Mouse (Mus musculus): Measurements from ENCODE around the gene Olfr1354.
"Not testable (repeated sequence)": the region's sequence is repeated elsewhere in the genome, so short reads cannot be mapped to it uniquely, and the experiment has no call there.

Olfr1354 gene

DNA sequence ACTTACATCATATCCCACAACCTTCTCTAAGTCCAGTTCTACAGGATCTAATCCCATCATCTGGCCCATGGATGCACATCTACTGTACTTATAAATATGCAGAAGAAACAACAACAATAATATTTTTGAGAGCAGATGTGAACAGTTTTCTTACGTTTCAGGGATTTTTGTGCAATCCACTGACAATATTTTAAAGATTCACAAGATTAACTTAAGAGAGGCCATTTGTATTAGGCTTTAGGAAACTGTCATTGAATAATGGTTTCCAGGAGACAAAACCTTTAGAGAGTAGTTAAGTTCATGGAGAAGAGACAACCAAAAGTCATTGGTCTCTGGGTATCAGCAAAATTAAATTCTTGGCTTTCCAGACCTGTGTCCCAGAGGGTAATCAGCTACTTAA lies at the start of gene Olfr1354:
TSS of gene Olfr1354 (plus strand) at position 301 of the 400 bp plus-strand sequence.
- not testable (repeated sequence) for DNase-seq

DNA sequence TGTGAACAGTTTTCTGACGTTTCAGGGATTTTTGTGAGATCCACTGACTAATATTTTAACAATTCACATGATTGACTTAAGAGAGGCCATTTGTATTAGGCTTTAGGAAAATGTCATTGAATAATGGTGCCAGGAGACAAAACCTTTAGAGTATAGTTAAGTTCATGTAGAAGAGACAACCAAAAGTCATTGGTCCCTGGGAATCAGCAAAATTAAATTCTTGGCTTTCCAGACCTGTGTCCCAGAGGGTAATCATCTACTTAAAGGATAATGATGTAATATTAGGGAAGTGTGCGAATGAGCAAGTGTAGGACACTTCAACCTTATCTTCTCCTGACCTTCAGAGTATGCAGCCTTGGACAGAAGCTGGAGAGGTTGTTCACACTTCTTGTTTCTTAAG lies 37.7 kb upstream of the Olfr1354 start, which contains the start of gene Olfr1355:
TSS of gene Olfr1355 (plus strand) at position 301 of the 400 bp plus-strand sequence.
- no peak for DNase-seq

GRCm38 (mm10) chr10:78950336-78950735 lies 37.4 kb downstream of the Olfr1354 start, which contains the start of gene Olfr8:
Olfr8 (plus strand) TSS chr10:78950636.
- DNase-seq, result not testable (repeated sequence)

GRCm38 (mm10) chr10:78963009-78963408 lies 50.0 kb downstream of the Olfr1354 start, which contains the start of gene Olfr1353:
Olfr1353 (plus strand) TSS chr10:78963309.
- not testable (repeated sequence) for DNase-seq

All from cerebellum, postnatal 14 days (tissue).